Mouse (Mus musculus) lung, adult 2 months (tissue): ENCODE measurements around the gene Afdn.

Experiments
- CTCF ChIP-seq: fragments of 200-500 bp; IDR thresholded peaks from 2 replicates; pipeline ENCODE4 v1.5.1; 2011; ENCODE audit warnings: mild to moderate bottlenecking, low read length, control low read depth; ENCODE audit not compliant: insufficient read depth
- POLR2A ChIP-seq: fragments of 200-500 bp; IDR thresholded peaks from 2 replicates; pipeline ENCODE4 v1.6.1; 2011; ENCODE audit warnings: low read depth, mild to moderate bottlenecking, control low read depth, low read length, borderline replicate concordance; ENCODE audit errors: extremely low read depth

GRCm38 (mm10) chr17:13914531-13914930, 154.2 kb downstream of the Afdn start:
- TF ChIP-seq CTCF (no peak), POLR2A (no peak)
